Mouse (Mus musculus): ENCODE measurements around the gene Lonrf2.
A peak's percentile ranks its signal among the peaks of the same experiment; 100 is the strongest.

Gene Lonrf2

DNA sequence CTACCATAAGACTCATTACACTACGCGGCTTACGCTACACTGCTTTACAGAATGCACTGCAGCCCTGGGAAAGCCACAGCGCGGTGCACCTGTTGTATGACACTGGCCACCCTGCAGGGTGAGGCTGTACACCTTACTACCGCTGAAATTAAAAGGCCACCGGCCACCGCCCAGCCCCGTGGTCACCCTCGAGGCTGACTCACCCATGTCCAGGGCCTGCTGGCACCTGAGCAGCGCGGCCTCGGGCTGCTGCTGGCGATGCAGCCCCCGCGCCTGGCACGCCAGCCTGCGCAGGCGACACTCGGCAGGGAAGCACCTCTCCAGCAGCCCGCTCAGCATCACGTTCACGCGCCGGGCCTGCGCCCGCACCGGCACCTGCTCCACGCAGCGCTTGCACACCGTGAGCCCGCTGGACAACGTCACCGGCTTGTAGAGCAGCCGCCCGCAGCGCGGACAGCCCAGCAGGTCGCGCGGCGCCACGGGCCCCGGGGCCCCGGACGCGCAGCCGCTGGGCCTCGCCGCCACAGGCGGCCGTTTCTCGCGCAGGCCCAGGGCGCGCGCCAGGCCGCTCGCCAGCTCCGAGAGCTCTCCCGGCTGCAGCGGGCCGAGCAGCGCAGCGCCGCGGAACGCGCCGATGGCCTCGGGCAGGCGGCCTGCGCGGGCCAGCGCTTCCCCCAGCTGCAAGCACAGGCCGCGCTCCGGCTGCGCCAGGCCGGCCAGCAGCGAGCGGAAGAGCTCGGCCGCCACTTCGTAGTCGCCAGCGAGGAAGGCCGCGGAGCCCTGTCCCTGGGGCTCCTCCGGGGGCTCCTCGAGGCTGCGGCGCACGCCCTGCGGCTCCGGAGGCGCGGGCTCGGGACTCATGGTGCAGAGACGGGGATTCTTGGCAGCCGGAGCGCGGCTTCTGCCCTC lies 689 bp downstream of the Lonrf2 start:
- peak in 1 of 2 experiments; percentile 1 for DNase-seq (ENCODE audit: low spot score in 2 of 2)

- peak in 1 of 2 experiments; percentile 2 for DNase-seq (ENCODE audit: low spot score in 2 of 2)
Observed at GRCm38 (mm10) chr1:38834899-38835298, 1.6 kb downstream of the Lonrf2 start.

GRCm38 (mm10) chr1:38824926-38825325 lies 11.6 kb downstream of the Lonrf2 start:
- no peak for DNase-seq (ENCODE audit: low spot score in 2 of 2)

DNA sequence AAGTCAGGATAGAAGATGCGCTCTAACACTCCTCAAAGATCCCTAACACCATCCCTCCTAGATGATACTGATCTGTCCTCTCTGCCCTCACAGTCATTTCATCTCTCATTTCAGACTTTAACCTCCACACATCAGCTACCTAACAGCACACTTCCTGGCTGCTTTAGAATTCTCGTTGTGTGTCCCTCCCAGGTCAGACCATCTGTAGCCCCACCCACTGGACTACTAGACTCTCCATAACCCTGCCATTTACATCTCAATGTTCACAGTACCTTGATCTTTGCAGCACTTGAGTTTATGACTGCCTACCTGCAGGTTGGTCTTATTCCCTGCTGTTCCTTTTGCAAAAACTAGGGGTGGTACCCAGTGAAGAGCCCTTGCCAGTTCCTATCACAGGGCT lies 12.7 kb downstream of the Lonrf2 start:
- no peak for DNase-seq (ENCODE audit: low spot score in 2 of 2)

DNA sequence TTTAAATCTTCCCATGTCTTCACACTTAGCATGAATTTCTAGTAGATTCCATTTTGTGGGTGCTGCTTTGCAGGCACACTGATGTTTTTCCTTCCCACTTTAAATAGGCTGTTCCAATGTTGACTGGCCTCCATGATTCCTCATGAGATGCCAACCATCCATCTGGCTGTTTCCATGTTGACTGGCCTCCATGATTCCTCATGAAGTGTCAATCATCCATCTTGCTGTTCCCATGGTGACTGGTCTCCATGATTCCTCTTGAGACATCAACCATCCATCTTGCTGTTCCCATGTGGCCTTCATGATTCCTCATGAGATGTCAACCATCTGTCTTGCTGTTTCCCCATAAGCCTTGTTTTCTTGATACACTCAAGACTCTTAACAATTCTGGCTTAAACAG lies 16.8 kb downstream of the Lonrf2 start:
- DNase-seq (ENCODE audit: low spot score in 2 of 2), result no peak

DNA sequence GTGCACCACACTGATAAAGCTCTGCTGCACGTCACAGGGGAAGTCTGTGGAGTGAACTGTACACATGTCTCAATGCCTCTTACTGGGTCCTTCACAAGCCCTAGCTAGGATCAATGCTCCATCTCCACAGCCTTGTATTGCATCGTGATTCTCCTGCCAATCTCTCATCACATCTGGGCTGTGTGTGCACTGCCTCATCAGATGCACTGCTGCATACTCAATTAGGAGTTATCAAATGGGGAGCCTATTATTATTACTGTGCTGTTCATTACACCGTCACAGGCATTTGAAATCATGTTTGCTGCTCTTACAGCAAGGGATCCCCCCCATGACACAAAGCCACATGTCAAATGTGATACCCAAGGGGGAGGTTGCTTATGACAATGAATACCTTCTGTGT lies 18.8 kb downstream of the Lonrf2 start:
- DNase-seq (ENCODE audit: low spot score in 2 of 2), result no peak

- DNase-seq (ENCODE audit: low spot score in 2 of 2), result no peak
Observed at GRCm38 (mm10) chr1:38817268-38817667, 19.2 kb downstream of the Lonrf2 start.

DNA sequence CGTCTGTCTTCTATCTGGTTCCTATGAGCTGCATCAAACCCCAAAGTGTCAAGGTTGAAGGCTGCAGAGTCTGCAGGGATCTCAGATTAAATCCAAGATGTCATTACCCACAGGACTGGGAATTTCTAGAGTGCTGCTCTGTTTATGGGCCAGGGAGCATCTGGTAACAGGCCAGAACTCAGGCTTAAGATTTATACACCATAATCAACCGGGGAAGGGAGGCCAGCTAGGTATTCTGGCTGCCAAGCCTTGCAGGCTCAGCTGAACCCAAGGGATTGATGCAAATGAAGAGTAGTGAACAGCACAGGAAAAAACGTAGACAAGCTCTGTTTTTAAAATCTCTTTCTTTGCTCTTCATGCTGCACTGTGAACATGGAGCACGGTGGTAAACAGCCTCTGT lies 20.2 kb downstream of the Lonrf2 start:
- no peak for DNase-seq (ENCODE audit: low spot score in 2 of 2)

GRCm38 (mm10) chr1:38807121-38807520 lies 29.4 kb downstream of the Lonrf2 start:
- DNase-seq (ENCODE audit: low spot score in 2 of 2), result no peak

- no peak for DNase-seq (ENCODE audit: low spot score in 2 of 2)
Observed at GRCm38 (mm10) chr1:38800402-38800801, 36.1 kb downstream of the Lonrf2 start.

GRCm38 (mm10) chr1:38799304-38799703 lies 37.2 kb downstream of the Lonrf2 start:
- no peak for DNase-seq (ENCODE audit: low spot score in 2 of 2)

DNA sequence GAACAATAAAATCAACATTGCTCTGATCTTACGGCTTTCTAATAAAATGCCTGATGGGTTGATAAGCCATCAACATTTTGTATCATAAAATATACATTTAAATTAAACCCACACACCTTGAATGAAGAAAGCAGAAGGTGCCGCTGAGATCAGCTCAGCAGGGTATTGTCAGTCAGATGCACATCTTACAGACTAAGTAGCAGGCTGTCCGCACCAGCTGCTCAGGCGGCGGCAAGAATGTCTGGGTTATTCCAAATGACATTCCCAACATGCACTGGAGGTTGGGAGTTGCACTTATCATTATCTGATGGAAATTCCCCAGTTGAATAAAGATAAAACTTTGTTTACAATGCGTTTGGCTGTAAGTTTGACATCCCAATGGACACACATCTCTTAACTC lies 39.6 kb downstream of the Lonrf2 start:
- DNase-seq (ENCODE audit: low spot score in 2 of 2), result no peak

GRCm38 (mm10) chr1:38795496-38795895 lies 41.0 kb downstream of the Lonrf2 start:
- DNase-seq (ENCODE audit: low spot score in 2 of 2), result no peak

- no peak for DNase-seq (ENCODE audit: low spot score in 2 of 2)
Observed at GRCm38 (mm10) chr1:38791016-38791810, 45.3 kb downstream of the Lonrf2 start.

DNA sequence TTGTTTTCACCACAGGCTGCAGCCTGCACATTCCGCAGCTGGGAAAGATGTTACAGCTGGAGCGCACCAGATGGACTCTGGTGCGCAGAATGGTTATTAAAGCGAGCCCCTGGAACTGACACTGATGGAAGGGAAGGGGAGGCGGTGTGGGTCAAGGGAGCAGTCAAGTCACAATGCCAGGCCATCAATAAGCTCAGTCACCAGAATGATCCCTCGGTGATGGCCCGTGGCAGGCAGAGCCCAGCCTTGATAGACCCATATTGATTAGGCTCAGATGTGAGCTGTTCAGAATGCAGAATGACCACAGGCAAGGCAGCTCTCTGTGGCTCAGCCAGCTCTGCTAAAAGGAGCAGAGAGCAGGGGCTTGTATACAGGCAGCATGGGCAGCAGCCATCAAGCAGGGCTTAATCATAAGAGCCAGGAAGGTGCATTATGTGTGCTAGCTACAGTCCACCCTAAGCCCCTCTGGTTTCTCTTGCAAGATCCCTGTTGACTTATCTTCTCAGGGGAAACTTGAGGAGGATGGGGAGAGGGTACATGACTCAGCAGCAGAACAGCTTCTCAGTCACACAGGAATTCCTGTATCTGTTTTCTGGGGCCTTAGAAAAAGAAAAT lies 46.4 kb downstream of the Lonrf2 start:
- no peak for DNase-seq (ENCODE audit: low spot score in 2 of 2)

GRCm38 (mm10) chr1:38788904-38789303 lies 47.6 kb downstream of the Lonrf2 start:
- no peak for DNase-seq (ENCODE audit: low spot score in 2 of 2)

GRCm38 (mm10) chr1:38787443-38787842 lies 49.1 kb downstream of the Lonrf2 start:
- DNase-seq (ENCODE audit: low spot score in 2 of 2), result peak in 1 of 2 experiments; percentile 33

- no peak for DNase-seq (ENCODE audit: low spot score in 2 of 2)
Observed at GRCm38 (mm10) chr1:38786358-38786757, 50.2 kb downstream of the Lonrf2 start.

DNA sequence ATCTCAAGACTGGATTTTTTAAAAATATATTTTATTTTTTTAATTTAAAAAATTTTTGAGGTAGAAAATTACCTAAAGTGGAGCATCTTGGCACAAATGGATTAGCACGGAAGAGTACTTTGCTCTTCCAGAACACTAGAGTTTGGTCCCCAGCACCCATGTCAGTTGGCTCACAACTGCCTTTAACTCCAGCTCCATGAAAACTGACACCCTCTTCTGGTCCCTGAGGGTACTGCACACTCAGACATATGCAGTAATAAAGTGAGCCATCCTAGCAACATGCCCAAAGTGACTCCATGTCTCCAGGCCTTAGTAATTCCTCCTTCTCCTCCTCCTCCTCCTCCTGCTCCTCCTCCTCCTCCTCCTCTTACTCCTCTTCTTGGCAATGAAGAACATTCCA lies 58.2 kb downstream of the Lonrf2 start:
- no peak for DNase-seq (ENCODE audit: low spot score in 2 of 2)

DNA sequence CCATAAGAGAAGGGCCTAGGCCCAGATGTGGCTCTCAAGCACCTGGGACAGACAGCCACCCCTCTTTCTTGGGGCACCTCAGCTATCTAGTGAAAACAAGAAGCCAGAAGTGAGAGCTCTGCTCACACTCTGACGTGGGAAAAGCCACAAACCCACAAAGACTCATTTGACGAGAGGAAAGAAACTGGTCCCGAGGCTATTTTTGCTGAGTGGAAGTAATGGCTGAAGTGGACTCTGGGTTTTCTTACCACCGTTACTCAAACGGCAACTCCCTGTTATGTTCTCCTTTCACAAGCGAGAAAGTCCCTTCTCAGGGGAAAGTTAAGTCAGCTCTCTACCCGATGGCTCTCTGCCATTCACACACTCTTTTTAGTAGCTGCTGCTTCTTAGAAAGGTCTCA lies 59.0 kb downstream of the Lonrf2 start:
- no peak for DNase-seq (ENCODE audit: low spot score in 2 of 2)

- no peak for DNase-seq (ENCODE audit: low spot score in 2 of 2)
Observed at GRCm38 (mm10) chr1:38775713-38776112, 60.8 kb downstream of the Lonrf2 start.

DNA sequence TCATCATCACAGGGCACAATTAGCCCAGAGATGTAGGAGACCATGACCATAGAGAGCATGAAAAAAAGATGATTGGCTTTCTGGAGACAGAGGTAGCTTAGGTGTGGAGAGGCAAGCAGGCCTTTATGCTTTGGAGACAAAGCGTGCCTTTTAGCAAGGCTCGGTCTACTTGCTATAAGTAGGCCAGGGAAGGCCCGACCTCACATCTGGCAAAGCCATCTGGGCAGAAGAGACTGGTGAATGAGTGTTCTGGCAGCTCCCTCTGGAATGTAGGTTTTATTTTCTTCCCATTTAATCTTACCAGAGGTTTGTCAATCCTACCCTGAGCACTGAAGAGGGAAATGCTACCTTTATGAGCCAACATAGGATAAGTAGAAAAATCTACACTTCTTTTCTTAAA lies 65.8 kb downstream of the Lonrf2 start:
- no peak for DNase-seq (ENCODE audit: low spot score in 2 of 2)
